Mouse (Mus musculus) embryonic facial prominence, embryonic 10.5 days (tissue): Measurements from ENCODE around the gene Qars. TPM values are rescaled to one million over a fixed set of nuclear protein-coding genes. Genes with fewer than 3 reads are reported as not detected.

ENCODE experiments used
- DNase-seq: peaks from one replicate; pipeline ENCODE4 v3.0.0-alpha.2; 2017; ENCODE audit warnings: low spot score
- H3K27ac ChIP-seq: fragments of 300-500 bp; sonication (generic); replicated peaks from 2 replicates; pipeline ENCODE4 v1.5.1; 2016; ENCODE audit warnings: mild to moderate bottlenecking
- H3K27me3 ChIP-seq: fragments of 300-500 bp; sonication (generic); replicated peaks from 2 replicates; pipeline ENCODE4 v1.6.1; 2016; ENCODE audit warnings: low read depth, mild to moderate bottlenecking; ENCODE audit not compliant: poor library complexity, severe bottlenecking
- H3K36me3 ChIP-seq: fragments of 300-500 bp; sonication (generic); replicated peaks from 2 replicates; pipeline ENCODE4 v1.6.1; 2016; ENCODE audit warnings: mild to moderate bottlenecking, moderate library complexity
- H3K4me1 ChIP-seq: fragments of 300-500 bp; sonication (generic); 2 replicates; pipeline ENCODE4 v1.6.1; 2016
- H3K4me3 ChIP-seq: fragments of 300-500 bp; sonication (generic); 2 replicates; pipeline ENCODE4 v1.5.1; 2016; ENCODE audit warnings: mild to moderate bottlenecking, moderate library complexity
- H3K9me3 ChIP-seq: fragments of 300-500 bp; sonication (generic); 2 replicates; pipeline ENCODE4 v1.6.1; 2016; ENCODE audit warnings: mild to moderate bottlenecking
- WGBS: fragments of 180-500 bp; shearing (Covaris S2); methylation state at CpG from one replicate; pipeline ENCODE4 v1.1.7; 2016; 5-methylcytosine and 5-hydroxymethylcytosine counted together
- polyA plus RNA-seq: library from polyadenylated mRNA; unstranded; fragments of >200 nt; fragmentation: Nextera tagmentation; extraction: Ambion mirVana; gene quantifications from 2 replicates; pipeline ENCODE4 v1.2.1, GENCODE M21; 2016

Gene Qars
- polyA plus RNA-seq, 1 experiment from 2014 or later, result 118 TPM

GRCm38 (mm10) chr9:108564131-108564530 is 56.6 kb downstream of the Qars start:
- Histone ChIP-seq H3K4me1 (peaks cover 51% of the 10 kb centered on the region), H3K9me3 (no peaks in the 10 kb centered on the region), H3K36me3 (peaks cover 59% of the 10 kb centered on the region), H3K27me3 (no peaks in the 10 kb centered on the region), H3K27ac (no peak overlapping the region), H3K4me3 (peak overlapping the region; percentile 11; the same call in 1 of the 2 replicates)
- 88% methylated on average over 7 of the region's 7 CpGs for WGBS
- no peak for DNase-seq

Other genes with a start within 250 kb of the Qars start
- 70.1 and 73.9 TPM in 2 replicates for gene Dag1, start 243.7 kb upstream of the Qars start, polyA plus RNA-seq
- gene Nicn1, start 217.3 kb upstream of the Qars start, polyA plus RNA-seq, result 38.3 and 39.3 TPM in 2 replicates
- 35.9 and 40.8 TPM in 2 replicates for gene Amt, start 210.9 kb upstream of the Qars start, polyA plus RNA-seq
- gene Rhoa, start 201.6 kb upstream of the Qars start, polyA plus RNA-seq, result 240 and 243 TPM in 2 replicates
- 14.4 and 14.7 TPM in 2 replicates for gene Tcta, start 201.5 kb upstream of the Qars start, polyA plus RNA-seq
- gene Gpx1, start 168.8 kb upstream of the Qars start, polyA plus RNA-seq, result 810 and 843 TPM in 2 replicates
- gene Usp4, start 159.9 kb upstream of the Qars start, polyA plus RNA-seq, result 127 and 133 TPM in 2 replicates
- 0.67 and 1.0 TPM in 2 replicates for gene 1700102P08Rik, start 114.9 kb upstream of the Qars start, polyA plus RNA-seq
- gene Ccdc36, start 79.2 kb upstream of the Qars start, polyA plus RNA-seq, result 0.93 and 1.1 TPM in 2 replicates
- gene BC048562, start 71.2 kb upstream of the Qars start, polyA plus RNA-seq, result not detected in 2 replicates
- gene Ccdc71, start 47.2 kb upstream of the Qars start, polyA plus RNA-seq, result 56.6 and 57.5 TPM in 2 replicates
- gene Klhdc8b, start 46.1 kb upstream of the Qars start, polyA plus RNA-seq, result 21.6 and 24.2 TPM in 2 replicates
- gene Lamb2, start 28.0 kb upstream of the Qars start, polyA plus RNA-seq, result 33.2 and 33.5 TPM in 2 replicates
- gene Usp19, start 17.1 kb upstream of the Qars start, polyA plus RNA-seq, result 84.7 and 93.7 TPM in 2 replicates
- gene Qrich1, start 9.1 kb downstream of the Qars start, polyA plus RNA-seq, result 167 and 168 TPM in 2 replicates
- gene Impdh2, start 52.6 kb downstream of the Qars start, polyA plus RNA-seq, result 235 and 254 TPM in 2 replicates
- gene Ndufaf3, start 59.7 kb downstream of the Qars start, polyA plus RNA-seq, result 42.4 and 44.1 TPM in 2 replicates
- 191 and 200 TPM in 2 replicates for gene Dalrd3, start 62.2 kb downstream of the Qars start, polyA plus RNA-seq
- 200 and 215 TPM in 2 replicates for gene Wdr6, start 71.0 kb downstream of the Qars start, polyA plus RNA-seq
- 7.0 and 7.2 TPM in 2 replicates for gene P4htm, start 90.0 kb downstream of the Qars start, polyA plus RNA-seq
- gene Arih2, start 141.7 kb downstream of the Qars start, polyA plus RNA-seq, result 57.9 and 62.5 TPM in 2 replicates
- gene Slc25a20, start 154.4 kb downstream of the Qars start, polyA plus RNA-seq, result 30.4 and 35.1 TPM in 2 replicates
- gene Prkar2a, start 181.6 kb downstream of the Qars start, polyA plus RNA-seq, result 24.7 and 26.2 TPM in 2 replicates